Mouse (Mus musculus) liver, embryonic 14.5 days (tissue): ENCODE measurements around the gene Tubgcp4.

ENCODE experiments used
- CTCF ChIP-seq: IDR thresholded peaks from 2 replicates; pipeline ENCODE4 v1.5.1; 2016; ENCODE audit warnings: antibody characterized with exemption, low read depth, control low read depth
- EP300 ChIP-seq: IDR thresholded peaks from 2 replicates; pipeline ENCODE4 v1.6.1; 2016; ENCODE audit warnings: antibody characterized with exemption, low read depth

GRCm38 (mm10) chr2:121140018-121140882 lies 30.2 kb upstream of the Tubgcp4 start, which contains the start of the genes Adal and Lcmt2:
- no peak for TF ChIP-seq CTCF
- peak; percentile 47 for TF ChIP-seq EP300
